Mouse (Mus musculus): ENCODE results near the gene Xkrx. TPM values are rescaled to one million over a fixed set of nuclear protein-coding genes. Genes with fewer than 3 reads are reported as not detected.
A peak's percentile ranks its signal among the peaks of the same experiment; 100 is the strongest.

Gene Xkrx
- polyA plus RNA-seq, 1 experiment from 2014 or later = 0.18 TPM

DNA sequence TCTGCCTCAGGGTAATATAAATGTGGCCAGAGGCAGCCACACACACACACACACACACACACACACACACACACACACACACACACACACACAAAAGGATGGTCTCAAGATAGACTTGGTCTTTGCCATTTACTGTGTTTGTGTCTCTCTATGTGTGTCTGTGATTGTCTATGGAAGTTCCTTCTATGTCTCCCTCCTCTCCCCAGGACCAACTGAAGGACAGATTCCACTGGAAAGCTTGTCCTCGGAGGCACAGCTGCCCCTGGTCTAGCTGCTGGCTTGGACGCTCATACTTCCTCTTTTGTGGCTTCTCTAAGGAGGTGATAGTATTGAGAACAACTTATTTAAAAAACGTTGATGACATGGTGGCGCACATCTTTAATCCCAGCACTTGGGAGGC lies 1.6 kb upstream of the Xkrx start:
- no peak overlapping the region; the same call in 1 of the 2 replicates for H3K4me2 ChIP-seq (replicated peaks; ENCODE audit: low read depth)
- no peaks in the 10 kb centered on the region for H3K4me1 ChIP-seq (replicated peaks; ENCODE audit: control insufficient read depth, insufficient read depth, low read length)
- no peak overlapping the region for H3K27ac ChIP-seq (ENCODE audit: low read depth, low read length)
- H3K36me3 ChIP-seq (ENCODE audit: control insufficient read depth, insufficient read depth) = no peaks in the 10 kb centered on the region
- WGBS = 59% methylated on average over 4 of the region's 4 CpGs
- ATAC-seq = no peak
- no peaks in the 10 kb centered on the region; the same call in 1 of the 2 replicates for H3K27me3 ChIP-seq (replicated peaks; ENCODE audit: control insufficient read depth, insufficient read depth, low read length)
- no peak overlapping the region for H3K9ac ChIP-seq (ENCODE audit: low read depth, low read length)
- TF ChIP-seq CTCF (IDR thresholded peaks at IDR 0.05; ENCODE audit: low read depth) = no peak
- H3K4me3 ChIP-seq (ENCODE audit: low read depth, low read length) = no peak overlapping the region
- H3K9me3 ChIP-seq (ENCODE audit: control insufficient read depth) = no peaks in the 10 kb centered on the region

GRCm38 (mm10) chrX:134162826-134163225 lies 950 bp upstream of the Xkrx start:
- Histone ChIP-seq H3K4me1 (replicated peaks; ENCODE audit: control insufficient read depth, insufficient read depth, low read length) (no peaks in the 10 kb centered on the region), H3K27me3 (replicated peaks; ENCODE audit: control insufficient read depth, insufficient read depth, low read length) (no peaks in the 10 kb centered on the region; the same call in 1 of the 2 replicates), H3K27ac (ENCODE audit: low read depth, low read length) (no peak overlapping the region), H3K36me3 (ENCODE audit: control insufficient read depth, insufficient read depth) (no peaks in the 10 kb centered on the region), H3K4me2 (replicated peaks; ENCODE audit: low read depth) (peak overlapping the region; percentile 46), H3K9me3 (ENCODE audit: control insufficient read depth) (no peaks in the 10 kb centered on the region), H3K4me3 (ENCODE audit: low read depth, low read length) (0 out of 2 replicates have a peak overlapping the region, but pooled peaks have one; percentile 3), H3K9ac (ENCODE audit: low read depth, low read length) (no peak overlapping the region)
- ATAC-seq = no peak
- TF ChIP-seq CTCF (IDR thresholded peaks at IDR 0.05; ENCODE audit: low read depth) = no peak
- WGBS = 22% methylated on average over 11 of the region's 11 CpGs

DNA sequence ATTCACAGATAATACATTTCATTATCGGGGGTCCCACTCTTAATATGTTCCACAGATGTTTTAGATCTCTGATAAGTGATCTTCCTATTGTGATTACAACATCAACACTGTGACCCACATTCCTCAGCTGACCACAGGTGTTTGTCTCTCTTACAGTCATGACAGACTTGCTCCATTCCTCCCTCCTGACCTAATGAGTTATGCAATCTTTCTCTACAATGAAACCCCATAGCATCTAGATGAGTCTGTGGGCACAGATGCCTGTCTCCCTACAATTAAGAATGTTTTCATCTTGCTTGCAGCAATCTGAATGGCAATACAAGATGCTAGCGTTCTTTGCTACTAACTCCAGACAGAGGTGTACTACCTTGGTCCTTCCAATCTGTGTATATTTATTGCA lies 1.4 kb downstream of the Xkrx start:
- no peak for ATAC-seq
- Histone ChIP-seq H3K4me3 (ENCODE audit: low read depth, low read length) (no peak overlapping the region), H3K27ac (ENCODE audit: low read depth, low read length) (no peak overlapping the region), H3K36me3 (ENCODE audit: control insufficient read depth, insufficient read depth) (no peaks in the 10 kb centered on the region), H3K4me2 (replicated peaks; ENCODE audit: low read depth) (no peak overlapping the region), H3K27me3 (replicated peaks; ENCODE audit: control insufficient read depth, insufficient read depth, low read length) (no peaks in the 10 kb centered on the region; the same call in 1 of the 2 replicates), H3K4me1 (replicated peaks; ENCODE audit: control insufficient read depth, insufficient read depth, low read length) (no peaks in the 10 kb centered on the region), H3K9ac (ENCODE audit: low read depth, low read length) (no peak overlapping the region), H3K9me3 (ENCODE audit: control insufficient read depth) (no peaks in the 10 kb centered on the region)
- no peak for TF ChIP-seq CTCF (IDR thresholded peaks at IDR 0.05; ENCODE audit: low read depth)
- 83% methylated on average over 2 of the region's 2 CpGs for WGBS

- H3K4me2 ChIP-seq (replicated peaks; ENCODE audit: low read depth) = no peak overlapping the region
- no peak for TF ChIP-seq CTCF (IDR thresholded peaks at IDR 0.05; ENCODE audit: low read depth)
- no peak for ATAC-seq
- H3K27me3 ChIP-seq (replicated peaks; ENCODE audit: control insufficient read depth, insufficient read depth, low read length) = no peaks in the 10 kb centered on the region; the same call in 1 of the 2 replicates
- no peak overlapping the region for H3K27ac ChIP-seq (ENCODE audit: low read depth, low read length)
- H3K4me1 ChIP-seq (replicated peaks; ENCODE audit: control insufficient read depth, insufficient read depth, low read length) = no peaks in the 10 kb centered on the region
- H3K9ac ChIP-seq (ENCODE audit: low read depth, low read length) = no peak overlapping the region
- no peaks in the 10 kb centered on the region for H3K36me3 ChIP-seq (ENCODE audit: control insufficient read depth, insufficient read depth)
- 49% methylated on average over 7 of the region's 7 CpGs for WGBS
- no peak overlapping the region for H3K4me3 ChIP-seq (ENCODE audit: low read depth, low read length)
- no peaks in the 10 kb centered on the region for H3K9me3 ChIP-seq (ENCODE audit: control insufficient read depth)
Measured at GRCm38 (mm10) chrX:134158151-134158550, 3.7 kb downstream of the Xkrx start.

DNA sequence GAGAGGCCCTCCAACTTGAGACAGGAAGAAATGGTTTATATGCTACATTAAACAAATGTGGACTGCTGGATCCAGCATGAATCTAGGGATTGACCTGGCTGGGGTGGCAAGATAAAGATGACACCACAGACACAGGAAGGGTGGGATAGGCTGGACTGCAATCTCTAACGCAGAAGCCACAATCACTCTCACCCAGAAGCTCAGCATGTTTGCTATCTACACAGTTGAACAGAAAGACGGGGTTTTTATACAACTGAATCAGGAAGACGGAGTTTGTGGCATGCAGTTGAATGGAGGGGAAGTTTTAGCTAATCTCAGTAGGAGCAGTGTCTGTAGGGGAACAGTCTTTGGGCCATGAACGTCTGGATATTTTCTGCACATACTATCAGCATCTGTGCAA lies 19.9 kb downstream of the Xkrx start:
- no peak overlapping the region for H3K4me2 ChIP-seq (replicated peaks; ENCODE audit: low read depth)
- 77% methylated on average over 4 of the region's 4 CpGs for WGBS
- H3K36me3 ChIP-seq (ENCODE audit: control insufficient read depth, insufficient read depth) = no peaks in the 10 kb centered on the region
- no peak for ATAC-seq
- H3K27ac ChIP-seq (ENCODE audit: low read depth, low read length) = no peak overlapping the region
- no peaks in the 10 kb centered on the region for H3K4me1 ChIP-seq (replicated peaks; ENCODE audit: control insufficient read depth, insufficient read depth, low read length)
- no peak overlapping the region for H3K4me3 ChIP-seq (ENCODE audit: low read depth, low read length)
- H3K9me3 ChIP-seq (ENCODE audit: control insufficient read depth) = no peaks in the 10 kb centered on the region
- H3K9ac ChIP-seq (ENCODE audit: low read depth, low read length) = no peak overlapping the region
- no peak for TF ChIP-seq CTCF (IDR thresholded peaks at IDR 0.05; ENCODE audit: low read depth)
- no peaks in the 10 kb centered on the region for H3K27me3 ChIP-seq (replicated peaks; ENCODE audit: control insufficient read depth, insufficient read depth, low read length)

DNA sequence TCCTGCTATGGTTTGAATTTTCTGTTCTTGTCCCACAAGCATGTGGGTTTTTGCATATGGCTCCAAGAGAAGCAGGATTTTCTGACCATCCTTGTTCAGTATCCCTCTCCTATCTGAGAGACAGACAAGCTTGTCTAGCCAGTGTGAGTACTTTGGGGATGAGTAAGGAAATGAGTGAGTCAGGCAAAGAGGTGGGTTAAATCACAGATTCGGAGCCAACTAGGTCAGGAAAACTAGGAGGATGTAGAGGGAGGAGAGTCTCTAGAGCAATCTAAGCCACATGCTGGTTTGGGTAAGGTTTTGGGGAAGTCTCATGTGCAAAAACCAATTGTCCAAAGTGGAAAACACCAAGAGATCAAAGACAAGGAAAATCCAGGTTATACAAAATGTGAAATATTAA lies 20.3 kb downstream of the Xkrx start:
- H3K4me1 ChIP-seq (replicated peaks; ENCODE audit: control insufficient read depth, insufficient read depth, low read length) = no peaks in the 10 kb centered on the region
- H3K36me3 ChIP-seq (ENCODE audit: control insufficient read depth, insufficient read depth) = no peaks in the 10 kb centered on the region
- no peaks in the 10 kb centered on the region for H3K27me3 ChIP-seq (replicated peaks; ENCODE audit: control insufficient read depth, insufficient read depth, low read length)
- H3K4me2 ChIP-seq (replicated peaks; ENCODE audit: low read depth) = no peak overlapping the region
- no peak overlapping the region for H3K4me3 ChIP-seq (ENCODE audit: low read depth, low read length)
- H3K27ac ChIP-seq (ENCODE audit: low read depth, low read length) = no peak overlapping the region
- ATAC-seq = no peak
- WGBS = 82% methylated on average over 1 of the region's 1 CpGs
- H3K9me3 ChIP-seq (ENCODE audit: control insufficient read depth) = no peaks in the 10 kb centered on the region
- no peak for TF ChIP-seq CTCF (IDR thresholded peaks at IDR 0.05; ENCODE audit: low read depth)
- H3K9ac ChIP-seq (ENCODE audit: low read depth, low read length) = no peak overlapping the region

GRCm38 (mm10) chrX:134140024-134140423 lies 21.9 kb downstream of the Xkrx start:
- Histone ChIP-seq H3K36me3 (ENCODE audit: control insufficient read depth, insufficient read depth) (no peaks in the 10 kb centered on the region), H3K9me3 (ENCODE audit: control insufficient read depth) (no peaks in the 10 kb centered on the region), H3K27me3 (replicated peaks; ENCODE audit: control insufficient read depth, insufficient read depth, low read length) (no peaks in the 10 kb centered on the region), H3K4me1 (replicated peaks; ENCODE audit: control insufficient read depth, insufficient read depth, low read length) (no peaks in the 10 kb centered on the region), H3K4me2 (replicated peaks; ENCODE audit: low read depth) (no peak overlapping the region), H3K9ac (ENCODE audit: low read depth, low read length) (no peak overlapping the region), H3K4me3 (ENCODE audit: low read depth, low read length) (no peak overlapping the region), H3K27ac (ENCODE audit: low read depth, low read length) (no peak overlapping the region)
- TF ChIP-seq CTCF (IDR thresholded peaks at IDR 0.05; ENCODE audit: low read depth) = no peak
- no peak for ATAC-seq
- WGBS = 82% methylated on average over 6 of the region's 6 CpGs
